Mouse (Mus musculus) v-Abl transformed pro-B cells (cell line): ENCODE data around the gene Gnat2.

Experiments
- in situ Hi-C, 2 experiments: fragments of 400-800 bp; cut with MboI; formaldehyde crosslinking; loops; one replicate each; pipeline ENCODE4 v1.15.1; 2025; ENCODE audit not compliant: unreplicated experiment in 2 of 2

Gnat2 gene

GRCm38 (mm10) chr3:108147386-108148235 is 55.0 kb downstream of the Gnat2 start:
- in situ Hi-C loops: loop anchor here (5.0 to 25.0 kb wide), 7 partner anchors 80 to 460 kb away; partner anchors contain the start of genes Ahcyl1 (in 2 of the 2) and Gstm7 (in 1 of the 2)
